Mouse (Mus musculus): Measurements from ENCODE around the gene St3gal4.
A peak's percentile ranks its signal among the peaks of the same experiment; 100 is the strongest.

St3gal4 gene

GRCm38 (mm10) chr9:35128564-35128963 lies 9.5 kb upstream of the St3gal4 start:
- no peak for DNase-seq (ENCODE audit: low spot score in 2 of 2)

- DNase-seq (ENCODE audit: low spot score in 2 of 2): no peak
These were observed 8.5 kb upstream of the St3gal4 start for GRCm38 (mm10) chr9:35127561-35127960.

- no peak for DNase-seq (ENCODE audit: low spot score in 2 of 2)
These were observed 8.1 kb upstream of the St3gal4 start for GRCm38 (mm10) chr9:35127147-35127546.

GRCm38 (mm10) chr9:35124678-35124955 lies 5.5 kb upstream of the St3gal4 start:
- DNase-seq (ENCODE audit: low spot score in 2 of 2): no peak

GRCm38 (mm10) chr9:35123804-35124677 lies 5.0 kb upstream of the St3gal4 start:
- DNase-seq (ENCODE audit: low spot score in 2 of 2): peak; percentile 67 to 85

GRCm38 (mm10) chr9:35123456-35123803 lies 4.4 kb upstream of the St3gal4 start:
- peak in 1 of 2 experiments; percentile 45 for DNase-seq (ENCODE audit: low spot score in 2 of 2)

- DNase-seq (ENCODE audit: low spot score in 2 of 2): peak in 1 of 2 experiments; percentile 50
These were observed 3.6 kb upstream of the St3gal4 start for GRCm38 (mm10) chr9:35122551-35123266.

GRCm38 (mm10) chr9:35118563-35118962 lies 505 bp downstream of the St3gal4 start:
- no peak for DNase-seq (ENCODE audit: low spot score in 2 of 2)

GRCm38 (mm10) chr9:35117384-35118295 lies 1.4 kb downstream of the St3gal4 start:
- DNase-seq (ENCODE audit: low spot score in 2 of 2): peak; percentile 73 to 86

- DNase-seq (ENCODE audit: low spot score in 2 of 2): peak; percentile 72 to 79
These were observed 2.4 kb downstream of the St3gal4 start for GRCm38 (mm10) chr9:35116391-35117381.

GRCm38 (mm10) chr9:35115804-35116203 lies 3.3 kb downstream of the St3gal4 start:
- no peak for DNase-seq (ENCODE audit: low spot score in 2 of 2)

- DNase-seq (ENCODE audit: low spot score in 2 of 2): no peak
These were observed 3.8 kb downstream of the St3gal4 start for GRCm38 (mm10) chr9:35115299-35115698.

- no peak for DNase-seq (ENCODE audit: low spot score in 2 of 2)
These were observed 4.8 kb downstream of the St3gal4 start for GRCm38 (mm10) chr9:35114234-35114633.

- DNase-seq (ENCODE audit: low spot score in 2 of 2): no peak
These were observed 7.0 kb downstream of the St3gal4 start for GRCm38 (mm10) chr9:35111941-35112595.

GRCm38 (mm10) chr9:35111446-35111845 lies 7.6 kb downstream of the St3gal4 start:
- no peak for DNase-seq (ENCODE audit: low spot score in 2 of 2)

- DNase-seq (ENCODE audit: low spot score in 2 of 2): no peak
These were observed 8.5 kb downstream of the St3gal4 start for GRCm38 (mm10) chr9:35110567-35110966.

- no peak for DNase-seq (ENCODE audit: low spot score in 2 of 2)
These were observed 9.0 kb downstream of the St3gal4 start for GRCm38 (mm10) chr9:35110051-35110450.

GRCm38 (mm10) chr9:35108916-35109315 lies 10.2 kb downstream of the St3gal4 start:
- DNase-seq (ENCODE audit: low spot score in 2 of 2): no peak

- no peak for DNase-seq (ENCODE audit: low spot score in 2 of 2)
These were observed 11.0 kb downstream of the St3gal4 start for GRCm38 (mm10) chr9:35108066-35108465.

GRCm38 (mm10) chr9:35107396-35107795 lies 11.7 kb downstream of the St3gal4 start:
- no peak for DNase-seq (ENCODE audit: low spot score in 2 of 2)

Measured in natural killer cell, adult 2 months (primary cell).